Comparison of ENCODE assay signal across 8 mouse cellular contexts in the genomic region with DNA sequence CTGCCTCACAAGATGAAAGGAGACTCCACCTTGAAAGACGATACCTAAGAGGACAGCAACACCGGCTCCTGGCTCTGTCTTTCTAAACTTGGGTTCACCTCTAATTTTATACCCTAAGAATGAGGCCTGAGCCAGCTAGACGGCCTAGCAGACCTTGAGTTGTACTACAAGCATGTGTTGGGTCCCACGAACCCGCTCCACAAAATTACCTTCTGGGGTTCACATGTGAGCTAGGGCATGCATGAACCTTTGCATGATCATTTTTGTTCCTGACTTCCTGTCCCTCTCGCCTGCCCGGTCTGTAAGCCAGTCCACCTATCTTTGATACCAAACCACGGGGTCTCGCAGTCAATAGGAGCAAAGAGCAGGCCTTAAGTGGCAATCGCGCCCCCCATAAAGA. TPM values are rescaled to one million over a fixed set of nuclear protein-coding genes. Genes with fewer than 3 reads are reported as not detected.
DNase-seq lines count a peak whose midpoint lies in the region; ATAC-seq and TF ChIP-seq lines count a peak whose summit lies in the region.

No protein-coding gene starts in this region.

- H3K4me1 ChIP-seq in embryonic facial prominence, embryonic 11.5 days (ENCODE audit: control insufficient read depth, insufficient read depth, low read length): no peaks in the 10 kb centered on the region; the same call in 1 of the 2 replicates
- peaks cover 3% of the 10 kb centered on the region; the same call in 1 of the 2 replicates for H3K4me1 ChIP-seq in limb, embryonic 12.5 days (replicated peaks)
- no peaks in the 10 kb centered on the region; the same call in 1 of the 2 replicates for H3K4me1 ChIP-seq in small intestine, adult 2 months (ENCODE audit: control insufficient read depth, insufficient read depth, insufficient read length, low read length)

- H3K27ac ChIP-seq in embryonic facial prominence, embryonic 11.5 days (replicated peaks; ENCODE audit: low read depth, low read length): peak overlapping the region; percentile 38; the same call in 1 of the 2 replicates
- H3K27ac ChIP-seq in limb, embryonic 12.5 days: peak overlapping the region; percentile 66
- peak overlapping the region; percentile 18 for H3K27ac ChIP-seq in small intestine, adult 2 months (ENCODE audit: insufficient read depth, low read depth, low read length)

- peak overlapping the region; percentile 77 for H3K4me3 ChIP-seq in embryonic facial prominence, embryonic 11.5 days (ENCODE audit: low read depth, low read length)
- peak overlapping the region; percentile 67 for H3K4me3 ChIP-seq in limb, embryonic 12.5 days (replicated peaks)
- peak overlapping the region; percentile 73 for H3K4me3 ChIP-seq in small intestine, adult 2 months (ENCODE audit: low read depth, low read length)

- peak; percentile 19 to 20 for DNase-seq in cerebellum, postnatal 25 days
- no peak for DNase-seq in cerebellum, adult 9-11 months
- DNase-seq in 3T3-L1 (ENCODE audit: low read depth, low spot score): peak; percentile 42
- DNase-seq in embryonic facial prominence, embryonic 11.5 days (ENCODE audit: low spot score): peak; percentile 11
- DNase-seq in right cerebral cortex, adult 2 months (ENCODE audit: low spot score in 2 of 2): no peak
- no peak for DNase-seq in adrenal gland, postnatal 14 days

- peaks cover 9% of the 10 kb centered on the region for H3K36me3 ChIP-seq in embryonic facial prominence, embryonic 11.5 days (replicated peaks; ENCODE audit: control insufficient read depth, insufficient read depth, low read depth, low read length)
- peaks cover 37% of the 10 kb centered on the region for H3K36me3 ChIP-seq in limb, embryonic 12.5 days
- peaks cover 13% of the 10 kb centered on the region for H3K36me3 ChIP-seq in small intestine, adult 2 months (ENCODE audit: control insufficient read depth, insufficient read depth, low read length)

- peak overlapping the region; percentile 73 for H3K9ac ChIP-seq in embryonic facial prominence, embryonic 11.5 days (replicated peaks; ENCODE audit: low read length)
- H3K9ac ChIP-seq in limb, embryonic 12.5 days (replicated peaks): peak overlapping the region; percentile 68

- TF ChIP-seq POLR2A in small intestine, adult 2 months (IDR thresholded peaks at IDR 0.05; ENCODE audit: low read depth, low read length): no peak

- H3K9me3 ChIP-seq in embryonic facial prominence, embryonic 11.5 days (replicated peaks; ENCODE audit: control insufficient read depth, low read length): no peaks in the 10 kb centered on the region
- no peaks in the 10 kb centered on the region for H3K9me3 ChIP-seq in limb, embryonic 12.5 days

- H3K4me2 ChIP-seq in embryonic facial prominence, embryonic 11.5 days (ENCODE audit: low read depth, low read length): peak overlapping the region; percentile 76
- peak overlapping the region; percentile 80 for H3K4me2 ChIP-seq in limb, embryonic 12.5 days

- ATAC-seq in embryonic facial prominence, embryonic 11.5 days (replicated peaks; ENCODE audit: insufficient number of reproducible peaks, low FRiP score, low TSS enrichment, low read depth): no peak
- ATAC-seq in limb, embryonic 12.5 days (ENCODE audit: insufficient number of reproducible peaks, insufficient read depth, low FRiP score, low TSS enrichment, low read depth): no peak

- TF ChIP-seq CTCF in small intestine, adult 2 months (IDR thresholded peaks at IDR 0.05; ENCODE audit: extremely low read depth, insufficient read length, insufficient replicate concordance, low read depth, low read length): no peak

- no peaks in the 10 kb centered on the region for H3K27me3 ChIP-seq in embryonic facial prominence, embryonic 11.5 days (ENCODE audit: control insufficient read depth, insufficient read depth, low read length)
- no peaks in the 10 kb centered on the region for H3K27me3 ChIP-seq in limb, embryonic 12.5 days
- no peaks in the 10 kb centered on the region for H3K27me3 ChIP-seq in small intestine, adult 2 months (ENCODE audit: control insufficient read depth, insufficient read depth, low read length)

- 3% methylated on average over 11 of the region's 11 CpGs for WGBS in embryonic facial prominence, embryonic 11.5 days
- 3% methylated on average over 11 of the region's 11 CpGs for WGBS in limb, embryonic 12.5 days
- WGBS in small intestine, adult 2 months: 3% methylated on average over 11 of the region's 11 CpGs

RNA-seq across cellular contexts. Expression of gene Gm20390, which starts 0.7 kb away (rescaled TPM):
- polyA plus RNA-seq in embryonic facial prominence, embryonic 11.5 days (2014; fragmentation: Nextera tagmentation; extraction: Ambion mirVana): 425 and 429 TPM in 2 replicates
- 446 and 466 TPM in 2 replicates for polyA plus RNA-seq in limb, embryonic 12.5 days (2016; fragmentation: Nextera tagmentation; extraction: Ambion mirVana)
- 6.9 and 8.5 TPM in 2 replicates for polyA plus RNA-seq in small intestine, adult 2 months (2012; rRNA removed)
- total RNA-seq in adrenal gland, postnatal 14 days (2021): 75.0 and 82.4 TPM in 2 replicates

RNA-seq across cellular contexts. Expression of gene Nme1, which starts 0.9 kb away (rescaled TPM):
- 188 and 218 TPM in 2 replicates for polyA plus RNA-seq in embryonic facial prominence, embryonic 11.5 days (2014; fragmentation: Nextera tagmentation; extraction: Ambion mirVana)
- polyA plus RNA-seq in limb, embryonic 12.5 days (2016; fragmentation: Nextera tagmentation; extraction: Ambion mirVana): 180 and 182 TPM in 2 replicates
- polyA plus RNA-seq in small intestine, adult 2 months (2012; rRNA removed): 43.7 and 50.1 TPM in 2 replicates
- total RNA-seq in adrenal gland, postnatal 14 days (2021): 34.8 and 39.2 TPM in 2 replicates

RNA-seq across cellular contexts. Expression of gene Nme2, which starts 11.3 kb away (rescaled TPM):
- 230 and 250 TPM in 2 replicates for polyA plus RNA-seq in embryonic facial prominence, embryonic 11.5 days (2014; fragmentation: Nextera tagmentation; extraction: Ambion mirVana)
- polyA plus RNA-seq in limb, embryonic 12.5 days (2016; fragmentation: Nextera tagmentation; extraction: Ambion mirVana): 197 and 217 TPM in 2 replicates
- 104 and 114 TPM in 2 replicates for polyA plus RNA-seq in small intestine, adult 2 months (2012; rRNA removed)
- total RNA-seq in adrenal gland, postnatal 14 days (2021): 444 and 470 TPM in 2 replicates

RNA-seq across cellular contexts. Expression of gene Spag9, which starts 28.5 kb away (rescaled TPM):
- 42.4 and 42.9 TPM in 2 replicates for polyA plus RNA-seq in embryonic facial prominence, embryonic 11.5 days (2014; fragmentation: Nextera tagmentation; extraction: Ambion mirVana)
- 45.2 and 53.8 TPM in 2 replicates for polyA plus RNA-seq in limb, embryonic 12.5 days (2016; fragmentation: Nextera tagmentation; extraction: Ambion mirVana)
- 20.5 and 32.4 TPM in 2 replicates for polyA plus RNA-seq in small intestine, adult 2 months (2012; rRNA removed)
- total RNA-seq in adrenal gland, postnatal 14 days (2021): 120 and 121 TPM in 2 replicates

Comparison
In these comparisons a context has a peak if more than half of its experiments do, and no peak if none do; other contexts are left out.
1. DNase-seq: peak in cerebellum, postnatal 25 days (2 of 2), 3T3-L1 (single experiment) and embryonic facial prominence, embryonic 11.5 days (single experiment); none in cerebellum, adult 9-11 months (single experiment), right cerebral cortex, adult 2 months (0 of 2) and adrenal gland, postnatal 14 days (single experiment).
2. RNA of gene Gm20390, which starts 0.7 kb away (polyA plus RNA-seq): 446 to 466 TPM in limb, embryonic 12.5 days and 425 to 429 TPM in embryonic facial prominence, embryonic 11.5 days; 6.9 to 8.5 TPM in small intestine, adult 2 months; every median in the first group is over 10 times any median in the second.
3. Peak in every context shown above with its lines, with median percentiles within 50 percentile points of each other: H3K27ac ChIP-seq and H3K4me3 ChIP-seq.